Mouse (Mus musculus) embryonic facial prominence, embryonic 15.5 days (tissue): ENCODE measurements around the gene Slc38a9. TPM values are rescaled to one million over a fixed set of nuclear protein-coding genes. Genes with fewer than 3 reads are reported as not detected.

ENCODE experiments used
- ATAC-seq: fragments of 200-750 bp; cut with Nextera tagmentation; 2 replicates; pipeline ENCODE4 v1.8.0; 2017; ENCODE audit warnings: low read depth, moderate TSS enrichment; ENCODE audit not compliant: insufficient number of reproducible peaks, low FRiP score, low TSS enrichment
- H3K27ac ChIP-seq: fragments of 300-500 bp; sonication (generic); replicated peaks from 2 replicates; pipeline ENCODE4 v1.5.1; 2015; ENCODE audit warnings: mild to moderate bottlenecking, inconsistent platforms
- H3K27me3 ChIP-seq: fragments of 300-500 bp; sonication (generic); 2 replicates; pipeline ENCODE4 v1.6.1; 2015; ENCODE audit warnings: inconsistent platforms
- H3K36me3 ChIP-seq: fragments of 300-500 bp; sonication (generic); 2 replicates; pipeline ENCODE4 v1.6.1; 2015; ENCODE audit warnings: mild to moderate bottlenecking, inconsistent platforms
- H3K4me1 ChIP-seq: fragments of 300-500 bp; sonication (generic); 2 replicates; pipeline ENCODE4 v1.6.1; 2015; ENCODE audit warnings: inconsistent platforms
- H3K4me2 ChIP-seq: fragments of 300-500 bp; sonication (generic); replicated peaks from 2 replicates; pipeline ENCODE4 v1.6.1; 2015; ENCODE audit warnings: mild to moderate bottlenecking, inconsistent platforms
- H3K4me3 ChIP-seq: fragments of 300-500 bp; sonication (generic); replicated peaks from 2 replicates; pipeline ENCODE4 v1.5.1; 2015; ENCODE audit warnings: mild to moderate bottlenecking, inconsistent platforms
- H3K9ac ChIP-seq: fragments of 300-500 bp; sonication (generic); 2 replicates; pipeline ENCODE4 v1.6.1; 2015; ENCODE audit warnings: inconsistent platforms
- H3K9me3 ChIP-seq: fragments of 300-500 bp; sonication (generic); replicated peaks from 2 replicates; pipeline ENCODE4 v1.6.1; 2016; ENCODE audit warnings: inconsistent platforms
- WGBS: fragments of 180-500 bp; shearing (Covaris S2); methylation state at CpG from one replicate; pipeline ENCODE4 v1.1.7; 2015; 5-methylcytosine and 5-hydroxymethylcytosine counted together
- polyA plus RNA-seq: library from polyadenylated mRNA; unstranded; fragments of >200 nt; fragmentation: Nextera tagmentation; extraction: Ambion mirVana; gene quantifications from 2 replicates; pipeline ENCODE4 v1.2.1, GENCODE M21; 2015

Slc38a9 gene
- polyA plus RNA-seq, 1 experiment from 2014 or later, result 19.0 TPM

GRCm38 (mm10) chr13:112651183-112651582, 9.4 kb upstream of the Slc38a9 start:
- Histone ChIP-seq H3K27me3 (no peaks in the 10 kb centered on the region), H3K36me3 (no peaks in the 10 kb centered on the region), H3K9ac (no peak overlapping the region), H3K27ac (no peak overlapping the region), H3K4me2 (no peak overlapping the region), H3K9me3 (0 out of 2 replicates have a peak, but pooled peaks cover 4% of the 10 kb centered on the region), H3K4me3 (no peak overlapping the region), H3K4me1 (no peaks in the 10 kb centered on the region)
- ATAC-seq, result no peak
- WGBS, result 87% methylated on average over 3 of the region's 3 CpGs

- no peaks in the 10 kb centered on the region for H3K4me1 ChIP-seq
- no peak within 1 kb of the TSS for H3K27ac ChIP-seq
- H3K27me3 ChIP-seq, result no peaks in the 10 kb centered on the region
- H3K9ac ChIP-seq, result no peak within 1 kb of the TSS
- H3K9me3 ChIP-seq, result 0 out of 2 replicates have a peak, but pooled peaks cover 4% of the 10 kb centered on the region
- ATAC-seq, result no peak
- WGBS, result 76% methylated on average over 45 of the region's 45 CpGs
- H3K36me3 ChIP-seq, result no peaks in the 10 kb centered on the region
- no peak within 1 kb of the TSS for H3K4me3 ChIP-seq
- no peak within 1 kb of the TSS for H3K4me2 ChIP-seq
These were observed 8.3 kb upstream of the Slc38a9 start, which contains the start of gene Ddx4 for GRCm38 (mm10) chr13:112652205-112652604. Ddx4 (minus strand) TSS chr13:112652475.

GRCm38 (mm10) chr13:112659986-112660573, 471 bp upstream of the Slc38a9 start:
- Histone ChIP-seq H3K27me3 (no peaks in the 10 kb centered on the region), H3K9ac (no peak overlapping the region), H3K9me3 (no peaks in the 10 kb centered on the region), H3K4me1 (peaks cover 8% of the 10 kb centered on the region), H3K4me3 (peak overlapping the region; percentile 77), H3K4me2 (peak overlapping the region; percentile 85), H3K27ac (no peak overlapping the region), H3K36me3 (no peaks in the 10 kb centered on the region)
- no peak for ATAC-seq
- WGBS, result 2% methylated on average over 10 of the region's 10 CpGs

DNA sequence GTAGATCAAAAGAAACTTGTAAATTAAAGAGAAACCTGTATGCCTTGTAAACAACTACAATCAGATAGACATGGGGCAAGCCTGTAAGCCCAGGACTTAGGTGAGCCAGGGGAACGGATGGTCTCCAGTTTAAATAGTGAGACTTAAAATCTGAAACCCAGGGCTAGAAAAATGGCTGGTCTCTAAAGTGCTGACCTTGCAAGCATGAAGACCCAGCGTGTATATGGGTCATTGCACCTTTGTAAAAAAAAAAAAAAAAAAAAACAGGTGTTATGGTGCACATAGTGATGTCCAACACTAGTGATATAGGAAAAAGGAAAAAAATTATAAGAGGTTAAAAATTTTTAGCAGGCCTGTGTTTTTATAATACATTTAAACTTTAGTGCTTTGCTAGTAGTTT, 1.1 kb downstream of the Slc38a9 start:
- no peak for ATAC-seq
- H3K9me3 ChIP-seq, result no peaks in the 10 kb centered on the region
- no peak overlapping the region for H3K9ac ChIP-seq
- no peaks in the 10 kb centered on the region for H3K36me3 ChIP-seq
- no peak overlapping the region for H3K4me3 ChIP-seq
- H3K4me1 ChIP-seq, result peaks cover 8% of the 10 kb centered on the region
- no peaks in the 10 kb centered on the region for H3K27me3 ChIP-seq
- no peak overlapping the region for H3K27ac ChIP-seq
- H3K4me2 ChIP-seq, result no peak overlapping the region
- WGBS, result 72% methylated on average over 2 of the region's 2 CpGs

GRCm38 (mm10) chr13:112666433-112667024, 6.0 kb downstream of the Slc38a9 start:
- no peak overlapping the region for H3K4me2 ChIP-seq
- no peaks in the 10 kb centered on the region for H3K9me3 ChIP-seq
- H3K27me3 ChIP-seq, result no peaks in the 10 kb centered on the region
- H3K36me3 ChIP-seq, result peaks cover 11% of the 10 kb centered on the region
- H3K9ac ChIP-seq, result no peak overlapping the region
- WGBS, result 85% methylated on average over 10 of the region's 10 CpGs
- peaks cover 2% of the 10 kb centered on the region; the same call in 1 of the 2 replicates for H3K4me1 ChIP-seq
- H3K27ac ChIP-seq, result no peak overlapping the region
- H3K4me3 ChIP-seq, result no peak overlapping the region
- ATAC-seq, result no peak

- H3K4me1 ChIP-seq, result no peaks in the 10 kb centered on the region
- H3K27ac ChIP-seq, result no peak overlapping the region
- H3K9ac ChIP-seq, result no peak overlapping the region
- H3K9me3 ChIP-seq, result no peaks in the 10 kb centered on the region
- no peak overlapping the region for H3K4me3 ChIP-seq
- peaks cover 17% of the 10 kb centered on the region for H3K36me3 ChIP-seq
- H3K4me2 ChIP-seq, result no peak overlapping the region
- ATAC-seq, result no peak
- H3K27me3 ChIP-seq, result no peaks in the 10 kb centered on the region
- WGBS, result 82% methylated on average over 9 of the region's 9 CpGs
These were observed 6.7 kb downstream of the Slc38a9 start for GRCm38 (mm10) chr13:112667215-112667614.

GRCm38 (mm10) chr13:112671708-112672107, 11.2 kb downstream of the Slc38a9 start:
- H3K27ac ChIP-seq, result no peak overlapping the region
- no peak overlapping the region for H3K4me3 ChIP-seq
- H3K27me3 ChIP-seq, result no peaks in the 10 kb centered on the region
- H3K36me3 ChIP-seq, result peaks cover 17% of the 10 kb centered on the region
- WGBS, result 76% methylated on average over 13 of the region's 13 CpGs
- H3K9ac ChIP-seq, result no peak overlapping the region
- 0 out of 2 replicates have a peak, but pooled peaks cover 5% of the 10 kb centered on the region for H3K4me1 ChIP-seq
- no peak for ATAC-seq
- H3K4me2 ChIP-seq, result no peak overlapping the region
- no peaks in the 10 kb centered on the region for H3K9me3 ChIP-seq

- Histone ChIP-seq H3K9ac (no peak overlapping the region), H3K9me3 (no peaks in the 10 kb centered on the region), H3K27ac (no peak overlapping the region), H3K4me1 (0 out of 2 replicates have a peak, but pooled peaks cover 5% of the 10 kb centered on the region), H3K4me3 (no peak overlapping the region), H3K36me3 (peaks cover 17% of the 10 kb centered on the region), H3K4me2 (no peak overlapping the region), H3K27me3 (no peaks in the 10 kb centered on the region)
- ATAC-seq, result no peak
- 86% methylated on average over 6 of the region's 6 CpGs for whole genome bisulfite sequencing
These were observed 12.2 kb downstream of the Slc38a9 start for GRCm38 (mm10) chr13:112672797-112673196.

DNA sequence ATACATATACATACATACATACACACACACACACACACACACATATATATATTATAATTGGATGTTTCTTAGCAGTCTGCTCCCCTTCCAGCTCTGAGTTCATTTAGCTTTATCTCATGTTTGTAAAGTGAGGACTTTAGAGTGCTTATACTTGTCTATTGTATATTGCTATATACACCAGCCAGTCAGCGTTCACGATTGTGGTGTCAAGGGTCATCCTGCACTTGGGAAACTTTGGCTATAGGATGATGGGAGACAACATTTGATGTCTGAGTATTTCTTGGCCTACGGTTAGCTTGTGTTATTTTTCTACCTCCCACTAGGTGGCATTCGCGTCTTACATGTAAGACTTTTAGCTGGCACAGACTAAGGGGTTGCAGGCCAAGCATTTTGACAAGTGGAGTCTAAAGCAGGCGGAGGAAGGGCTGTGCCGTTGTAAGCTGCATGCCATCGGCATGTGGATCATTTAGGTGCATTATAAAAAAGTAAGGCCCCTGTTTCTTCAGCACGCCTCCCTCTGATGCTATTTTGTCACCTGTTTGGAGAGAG, 13.4 kb downstream of the Slc38a9 start:
- WGBS, result 9% methylated on average over 9 of the region's 9 CpGs
- no peak overlapping the region for H3K27ac ChIP-seq
- 0 out of 2 replicates have a peak, but pooled peaks cover 5% of the 10 kb centered on the region for H3K4me1 ChIP-seq
- H3K9ac ChIP-seq, result no peak overlapping the region
- ATAC-seq, result peak; percentile 70; the same call in 1 of the 2 replicates
- peaks cover 23% of the 10 kb centered on the region for H3K36me3 ChIP-seq
- H3K4me3 ChIP-seq, result no peak overlapping the region
- H3K27me3 ChIP-seq, result no peaks in the 10 kb centered on the region
- H3K4me2 ChIP-seq, result no peak overlapping the region
- no peaks in the 10 kb centered on the region for H3K9me3 ChIP-seq

- no peak overlapping the region for H3K4me2 ChIP-seq
- ATAC-seq, result no peak
- H3K4me3 ChIP-seq, result no peak overlapping the region
- H3K4me1 ChIP-seq, result 0 out of 2 replicates have a peak, but pooled peaks cover 5% of the 10 kb centered on the region
- no peaks in the 10 kb centered on the region for H3K9me3 ChIP-seq
- WGBS, result 86% methylated on average over 4 of the region's 4 CpGs
- H3K36me3 ChIP-seq, result 0 out of 2 replicates have a peak, but pooled peaks cover 6% of the 10 kb centered on the region
- no peak overlapping the region for H3K9ac ChIP-seq
- no peaks in the 10 kb centered on the region for H3K27me3 ChIP-seq
- H3K27ac ChIP-seq, result no peak overlapping the region
These were observed 17.6 kb downstream of the Slc38a9 start for GRCm38 (mm10) chr13:112678154-112678553.

DNA sequence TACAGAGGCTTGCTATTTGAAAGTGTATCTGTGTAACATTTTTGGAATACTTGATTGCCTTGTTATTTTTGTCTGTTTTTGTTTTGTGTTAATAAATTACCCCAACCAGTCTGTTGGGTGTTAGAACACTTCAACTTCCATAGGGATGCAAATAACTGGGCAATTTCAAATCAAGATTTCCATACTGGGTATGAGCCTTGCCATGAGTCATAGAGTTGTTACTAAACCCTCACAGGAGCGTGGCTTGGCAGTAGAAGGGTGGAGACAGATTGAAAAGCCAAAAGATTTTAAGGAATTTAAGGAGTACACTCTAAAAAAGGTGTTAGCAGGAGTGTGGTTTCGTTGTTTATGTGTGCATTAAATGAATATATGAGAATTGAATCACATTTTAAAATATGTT, 22.8 kb downstream of the Slc38a9 start:
- no peaks in the 10 kb centered on the region for H3K9me3 ChIP-seq
- H3K27ac ChIP-seq, result no peak overlapping the region
- H3K4me3 ChIP-seq, result no peak overlapping the region
- no peaks in the 10 kb centered on the region for H3K4me1 ChIP-seq
- H3K27me3 ChIP-seq, result no peaks in the 10 kb centered on the region
- H3K4me2 ChIP-seq, result no peak overlapping the region
- H3K9ac ChIP-seq, result no peak overlapping the region
- ATAC-seq, result no peak
- H3K36me3 ChIP-seq, result 0 out of 2 replicates have a peak, but pooled peaks cover 3% of the 10 kb centered on the region
- 67% methylated on average over 2 of the region's 2 CpGs for WGBS
